Mouse (Mus musculus) embryonic facial prominence, embryonic 10.5 days (tissue): ENCODE measurements around the gene Olfr370. TPM values are rescaled to one million over a fixed set of nuclear protein-coding genes. Genes with fewer than 3 reads are reported as not detected.
"Not testable (repeated sequence)": the region's sequence is repeated elsewhere in the genome, so short reads cannot be mapped to it uniquely, and the experiment has no call there.

ENCODE experiments used
- DNase-seq: peaks from one replicate; pipeline ENCODE4 v3.0.0-alpha.2; 2017; ENCODE audit warnings: low spot score
- H3K27ac ChIP-seq: fragments of 300-500 bp; sonication (generic); replicated peaks from 2 replicates; pipeline ENCODE4 v1.5.1; 2016; ENCODE audit warnings: mild to moderate bottlenecking
- H3K27me3 ChIP-seq: fragments of 300-500 bp; sonication (generic); replicated peaks from 2 replicates; pipeline ENCODE4 v1.6.1; 2016; ENCODE audit warnings: low read depth, mild to moderate bottlenecking; ENCODE audit not compliant: poor library complexity, severe bottlenecking
- H3K36me3 ChIP-seq: fragments of 300-500 bp; sonication (generic); replicated peaks from 2 replicates; pipeline ENCODE4 v1.6.1; 2016; ENCODE audit warnings: mild to moderate bottlenecking, moderate library complexity
- H3K4me1 ChIP-seq: fragments of 300-500 bp; sonication (generic); 2 replicates; pipeline ENCODE4 v1.6.1; 2016
- H3K4me3 ChIP-seq: fragments of 300-500 bp; sonication (generic); 2 replicates; pipeline ENCODE4 v1.5.1; 2016; ENCODE audit warnings: mild to moderate bottlenecking, moderate library complexity
- H3K9me3 ChIP-seq: fragments of 300-500 bp; sonication (generic); 2 replicates; pipeline ENCODE4 v1.6.1; 2016; ENCODE audit warnings: mild to moderate bottlenecking
- WGBS: fragments of 180-500 bp; shearing (Covaris S2); methylation state at CpG from one replicate; pipeline ENCODE4 v1.1.7; 2016; 5-methylcytosine and 5-hydroxymethylcytosine counted together
- polyA plus RNA-seq: library from polyadenylated mRNA; unstranded; fragments of >200 nt; fragmentation: Nextera tagmentation; extraction: Ambion mirVana; gene quantifications from 2 replicates; pipeline ENCODE4 v1.2.1, GENCODE M21; 2016

Gene Olfr370
- not detected in 2 replicates for polyA plus RNA-seq

- no peaks in the 10 kb centered on the region for H3K9me3 ChIP-seq
- 73% methylated on average over 3 of the region's 3 CpGs for WGBS
- no peaks in the 10 kb centered on the region for H3K27me3 ChIP-seq
- H3K4me3 ChIP-seq = no peak within 1 kb of the TSS
- H3K36me3 ChIP-seq = no peaks in the 10 kb centered on the region
- no peaks in the 10 kb centered on the region for H3K4me1 ChIP-seq
- DNase-seq = no peak
- H3K27ac ChIP-seq = no peak within 1 kb of the TSS
These were observed at the start of gene Olfr370 for GRCm38 (mm10) chr8:83535736-83536135. TSS of gene Olfr370 (plus strand) at chr8:83535780.

DNA sequence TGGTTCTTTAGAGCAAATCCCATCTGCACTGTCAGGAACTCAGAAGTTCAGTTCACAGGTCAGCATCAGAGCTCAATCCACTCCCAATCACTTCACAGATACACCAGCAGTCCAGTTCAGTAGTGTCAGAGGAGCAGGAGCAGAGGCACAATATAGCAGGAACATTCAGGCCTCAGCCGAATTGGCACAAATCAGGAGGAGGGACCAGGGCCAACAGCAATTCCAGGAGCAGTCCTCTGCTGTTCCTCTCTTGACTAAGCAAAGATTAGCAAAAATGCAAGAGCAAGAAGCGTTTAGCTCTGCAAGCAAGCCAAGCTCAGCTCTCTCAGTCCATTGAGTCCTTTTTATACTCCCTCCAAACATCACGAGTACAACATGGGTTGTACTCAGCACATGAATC lies 23.9 kb upstream of the Olfr370 start:
- 90% methylated on average over 3 of the region's 3 CpGs for WGBS
- H3K4me1 ChIP-seq = no peaks in the 10 kb centered on the region
- no peaks in the 10 kb centered on the region for H3K27me3 ChIP-seq
- no peaks in the 10 kb centered on the region for H3K36me3 ChIP-seq
- peaks cover 10% of the 10 kb centered on the region for H3K9me3 ChIP-seq
- H3K27ac ChIP-seq = no peak overlapping the region
- no peak overlapping the region for H3K4me3 ChIP-seq
- DNase-seq = no peak

DNA sequence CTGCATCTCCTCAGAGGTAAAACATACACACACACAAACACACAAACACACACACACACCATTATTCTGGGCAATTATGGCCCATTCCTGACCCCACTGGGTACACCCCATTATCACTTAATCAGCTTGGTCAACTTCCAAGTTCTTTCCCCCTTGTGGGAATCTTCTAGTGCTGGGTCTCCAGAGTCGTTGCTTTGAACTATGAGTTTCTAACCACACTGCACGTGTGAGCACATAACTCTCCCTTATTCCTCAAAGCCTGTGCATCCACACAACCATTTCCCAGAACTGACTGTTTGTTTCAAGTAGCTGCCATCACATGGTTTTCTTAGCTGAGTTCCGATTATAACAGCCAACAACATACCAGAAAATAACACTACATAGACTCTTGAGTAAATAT lies 15.1 kb upstream of the Olfr370 start:
- peaks cover 5% of the 10 kb centered on the region; the same call in 1 of the 2 replicates for H3K9me3 ChIP-seq
- no peaks in the 10 kb centered on the region for H3K36me3 ChIP-seq
- 79% methylated on average over 3 of the region's 3 CpGs for WGBS
- H3K27ac ChIP-seq = no peak overlapping the region
- H3K4me1 ChIP-seq = no peaks in the 10 kb centered on the region
- no peak overlapping the region for H3K4me3 ChIP-seq
- DNase-seq = no peak
- H3K27me3 ChIP-seq = no peaks in the 10 kb centered on the region

DNA sequence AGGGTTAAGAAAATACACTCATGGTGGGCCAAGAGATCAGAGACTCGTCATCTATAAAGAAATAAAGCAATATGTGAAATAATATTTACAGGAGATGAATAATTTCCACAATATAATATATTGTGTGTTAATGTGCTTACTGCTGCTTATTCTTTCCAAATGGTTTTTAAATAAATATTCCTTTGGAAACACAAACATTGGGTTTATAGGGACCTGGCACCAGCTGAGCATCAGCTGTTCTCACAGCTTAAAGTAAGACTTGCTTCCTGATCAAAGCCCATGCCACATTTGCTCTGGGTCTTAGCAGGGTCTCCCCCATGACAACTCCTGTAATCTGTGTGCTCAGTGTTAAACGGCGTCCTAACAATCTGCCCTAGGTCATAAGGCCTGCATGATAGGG lies 14.7 kb upstream of the Olfr370 start:
- not testable (repeated sequence) for H3K36me3 ChIP-seq, H3K27me3 ChIP-seq, H3K4me3 ChIP-seq, DNase-seq, H3K4me1 ChIP-seq, H3K9me3 ChIP-seq, H3K27ac ChIP-seq
- WGBS = 77% methylated on average over 3 of the region's 3 CpGs

DNA sequence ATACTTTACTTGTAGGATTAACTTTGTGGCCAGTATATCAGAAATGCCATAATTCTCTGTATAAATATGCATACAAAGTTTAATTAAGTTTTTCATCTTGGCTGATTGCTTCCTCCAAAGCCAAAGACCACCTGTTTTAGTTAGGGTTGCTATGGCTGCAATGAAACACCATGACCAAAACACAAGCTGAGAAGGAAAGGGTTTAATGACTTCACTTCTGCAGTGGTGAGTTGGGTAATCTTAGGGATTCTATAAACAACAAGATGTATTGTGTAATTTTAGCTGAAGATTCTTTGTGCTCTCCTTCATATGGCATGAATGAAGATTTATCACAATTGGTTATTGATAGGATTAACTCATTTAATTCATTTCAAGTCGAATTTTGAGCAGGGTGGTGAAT lies 14.3 kb upstream of the Olfr370 start:
- no peaks in the 10 kb centered on the region for H3K4me1 ChIP-seq
- 42% methylated on average over 1 of the region's 1 CpGs for WGBS
- no peaks in the 10 kb centered on the region for H3K36me3 ChIP-seq
- no peak overlapping the region for H3K4me3 ChIP-seq
- H3K27ac ChIP-seq = no peak overlapping the region
- no peaks in the 10 kb centered on the region for H3K27me3 ChIP-seq
- peaks cover 5% of the 10 kb centered on the region; the same call in 1 of the 2 replicates for H3K9me3 ChIP-seq
- no peak for DNase-seq

DNA sequence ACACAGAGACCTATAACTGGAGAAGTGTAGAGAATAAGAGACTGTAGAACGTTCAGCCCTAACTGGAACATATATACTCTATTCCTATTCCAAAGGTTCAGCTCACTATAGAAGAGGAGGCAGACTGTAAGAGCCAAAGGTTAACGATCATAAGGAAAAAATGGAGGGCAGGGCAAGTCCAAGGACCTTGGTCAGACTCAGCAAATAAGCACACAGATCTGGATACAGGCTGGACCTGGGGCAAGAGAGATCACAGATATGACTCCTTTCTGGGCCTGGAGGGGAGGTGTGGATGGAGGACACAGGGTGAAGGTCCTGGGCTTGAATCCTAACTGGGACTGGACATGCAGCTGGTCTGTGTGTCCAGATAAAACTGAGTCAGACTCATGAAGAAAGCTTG lies 778 bp upstream of the Olfr370 start:
- Histone ChIP-seq H3K4me3 (no peak overlapping the region), H3K27ac (no peak overlapping the region), H3K36me3 (no peaks in the 10 kb centered on the region), H3K27me3 (no peaks in the 10 kb centered on the region), H3K9me3 (no peaks in the 10 kb centered on the region), H3K4me1 (no peaks in the 10 kb centered on the region)
- WGBS = 86% methylated on average over 2 of the region's 2 CpGs
- DNase-seq = no peak

DNA sequence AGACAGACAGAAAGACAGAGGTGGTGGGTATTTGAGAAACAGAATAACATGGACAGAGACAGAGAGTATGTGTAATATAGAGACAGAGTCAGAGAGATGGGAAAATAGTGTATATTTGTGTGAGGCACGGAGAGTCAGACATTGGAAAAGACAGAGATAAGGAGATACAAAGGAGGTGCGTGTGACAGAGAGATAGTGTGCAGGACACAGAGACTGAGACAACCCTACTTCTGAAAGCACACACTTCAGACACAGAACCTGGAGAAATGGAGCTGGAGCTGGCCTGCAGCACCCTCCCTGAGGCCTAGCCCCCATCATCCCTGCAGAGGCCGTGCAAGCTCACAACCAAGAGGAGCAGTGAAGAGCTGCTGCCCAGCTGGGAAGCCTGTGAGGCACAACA lies 27.1 kb downstream of the Olfr370 start:
- no peak overlapping the region for H3K4me3 ChIP-seq
- WGBS = 86% methylated on average over 3 of the region's 3 CpGs
- no peak for DNase-seq

DNA sequence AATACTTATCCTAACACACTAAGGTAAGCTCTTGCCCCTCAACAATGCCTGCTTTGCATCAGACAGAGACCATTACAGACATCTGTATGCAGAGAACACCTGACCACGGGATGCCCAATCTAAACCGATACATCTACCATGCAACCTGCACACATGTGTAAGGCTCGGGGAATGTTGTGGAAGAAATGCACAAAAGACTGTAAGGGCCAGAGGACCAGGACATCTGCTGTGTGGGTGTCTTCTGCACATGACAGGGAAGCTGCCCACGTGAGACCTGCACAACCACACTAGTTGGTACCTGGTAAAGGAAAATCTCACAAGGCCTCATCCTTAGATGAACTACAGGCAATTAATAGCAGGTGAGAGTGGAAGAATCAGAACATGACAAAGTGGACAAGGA lies 27.7 kb downstream of the Olfr370 start:
- Histone ChIP-seq H3K9me3 (no peaks in the 10 kb centered on the region), H3K27ac (no peak overlapping the region), H3K27me3 (no peaks in the 10 kb centered on the region), H3K4me1 (peaks cover 12% of the 10 kb centered on the region), H3K4me3 (no peak overlapping the region), H3K36me3 (no peaks in the 10 kb centered on the region)
- no peak for DNase-seq
- 76% methylated on average over 4 of the region's 4 CpGs for WGBS

More for the DNA sequence above, 27.1 kb downstream of the Olfr370 start:
- Histone ChIP-seq H3K9me3 (no peaks in the 10 kb centered on the region), H3K4me1 (peaks cover 6% of the 10 kb centered on the region), H3K27me3 (no peaks in the 10 kb centered on the region), H3K36me3 (no peaks in the 10 kb centered on the region), H3K27ac (no peak overlapping the region)

GRCm38 (mm10) chr8:83565731-83566375 lies 30.3 kb downstream of the Olfr370 start:
- Histone ChIP-seq H3K36me3 (peaks cover 22% of the 10 kb centered on the region), H3K4me1 (peaks cover 17% of the 10 kb centered on the region), H3K27me3 (no peaks in the 10 kb centered on the region), H3K4me3 (peak overlapping the region; percentile 88; the same call in 1 of the 2 replicates), H3K9me3 (no peaks in the 10 kb centered on the region), H3K27ac (no peak overlapping the region)
- 73% methylated on average over 9 of the region's 9 CpGs for WGBS
- no peak for DNase-seq

- H3K9me3 ChIP-seq = no peaks in the 10 kb centered on the region
- H3K4me3 ChIP-seq = peak within 1 kb of the TSS; percentile 88
- peak; percentile 95 for DNase-seq
- H3K4me1 ChIP-seq = peaks cover 17% of the 10 kb centered on the region
- H3K36me3 ChIP-seq = peaks cover 30% of the 10 kb centered on the region
- H3K27me3 ChIP-seq = no peaks in the 10 kb centered on the region
- peak within 1 kb of the TSS; percentile 94 for H3K27ac ChIP-seq
- under 1% methylated on average over 48 of the region's 48 CpGs for WGBS
These were observed 31.2 kb downstream of the Olfr370 start, which contains the start of gene Ndufb7 for GRCm38 (mm10) chr8:83566469-83567395. TSS of gene Ndufb7 (plus strand) at chr8:83566671.

- WGBS = 64% methylated on average over 3 of the region's 3 CpGs
- Histone ChIP-seq H3K4me1 (peaks cover 17% of the 10 kb centered on the region), H3K36me3 (peaks cover 40% of the 10 kb centered on the region), H3K27ac (no peak overlapping the region; the same call in 1 of the 2 replicates), H3K27me3 (no peaks in the 10 kb centered on the region), H3K4me3 (peak overlapping the region; percentile 88), H3K9me3 (no peaks in the 10 kb centered on the region)
- DNase-seq = no peak
These were observed 32.1 kb downstream of the Olfr370 start for GRCm38 (mm10) chr8:83567668-83568067.

- Histone ChIP-seq H3K27me3 (no peaks in the 10 kb centered on the region), H3K4me1 (peaks cover 18% of the 10 kb centered on the region), H3K4me3 (peak overlapping the region; percentile 88), H3K9me3 (no peaks in the 10 kb centered on the region), H3K27ac (no peak overlapping the region), H3K36me3 (peaks cover 44% of the 10 kb centered on the region)
- 71% methylated on average over 5 of the region's 5 CpGs for WGBS
- DNase-seq = no peak
These were observed 32.5 kb downstream of the Olfr370 start for GRCm38 (mm10) chr8:83568128-83568527.
